Mouse (Mus musculus) megakaryocyte, adult 5-6 weeks (primary cell): Measurements from ENCODE around the gene Rnf186. TPM values are rescaled to one million over a fixed set of nuclear protein-coding genes. Genes with fewer than 3 reads are reported as not detected.
A peak's percentile ranks its signal among the peaks of the same experiment; 100 is the strongest.
"Not testable (repeated sequence)": the region's sequence is repeated elsewhere in the genome, so short reads cannot be mapped to it uniquely, and the experiment has no call there.

ENCODE experiments used
- ATAC-seq: 2 replicates; pipeline ENCODE4 v1.8.0; 2016; ENCODE audit warnings: mild to moderate bottlenecking, inconsistent platforms; ENCODE audit not compliant: poor library complexity, severe bottlenecking
- total RNA-seq, 2 experiments: library from RNA; stranded (forward) in 1 of 2; stranded (reverse) in 1 of 2; fragments of 153-499, 151-499 nt in 1 of 2; fragments of 221-1000, 200-1000 nt in 1 of 2; gene quantifications; 2 replicates each; pipeline versions ENCODE4 v1.2.3 to v1.2.4; 2015 to 2017

The Rnf186 gene
- total RNA-seq, 2 experiments from 2014 or later = not detected

- ATAC-seq = no peak
Observed at GRCm38 (mm10) chr4:138969736-138970135, 2.8 kb downstream of the Rnf186 start.

- no peak for ATAC-seq
Observed at GRCm38 (mm10) chr4:138971371-138971770, 4.5 kb downstream of the Rnf186 start.

- ATAC-seq = peak; percentile 62
Observed at GRCm38 (mm10) chr4:138972139-138972826, 5.4 kb downstream of the Rnf186 start.

- peak; percentile 74 for ATAC-seq
Observed at GRCm38 (mm10) chr4:138972827-138973718, 6.2 kb downstream of the Rnf186 start, which contains the start of gene Tmco4. Gene Tmco4, plus strand, starts transcription at chr4:138972888.

GRCm38 (mm10) chr4:138973719-138974115 is 6.8 kb downstream of the Rnf186 start:
- ATAC-seq = no peak

- not testable (repeated sequence) for ATAC-seq
Observed at GRCm38 (mm10) chr4:138974540-138974939, 7.6 kb downstream of the Rnf186 start.

GRCm38 (mm10) chr4:138975194-138975593 is 8.3 kb downstream of the Rnf186 start:
- ATAC-seq = no peak

- no peak for ATAC-seq
Observed at GRCm38 (mm10) chr4:138976046-138976445, 9.1 kb downstream of the Rnf186 start.

- ATAC-seq = no peak
Observed at GRCm38 (mm10) chr4:138980021-138980420, 13.1 kb downstream of the Rnf186 start.

GRCm38 (mm10) chr4:138980771-138981420 is 14.0 kb downstream of the Rnf186 start:
- no peak for ATAC-seq

GRCm38 (mm10) chr4:138983422-138983821 is 16.5 kb downstream of the Rnf186 start:
- no peak for ATAC-seq

GRCm38 (mm10) chr4:138984744-138985143 is 17.8 kb downstream of the Rnf186 start:
- ATAC-seq = no peak

GRCm38 (mm10) chr4:138986280-138986679 is 19.4 kb downstream of the Rnf186 start:
- no peak for ATAC-seq

GRCm38 (mm10) chr4:138994389-138994788 is 27.5 kb downstream of the Rnf186 start:
- no peak for ATAC-seq

GRCm38 (mm10) chr4:138996410-138996809 is 29.5 kb downstream of the Rnf186 start:
- ATAC-seq = no peak

GRCm38 (mm10) chr4:138997121-138997520 is 30.2 kb downstream of the Rnf186 start:
- ATAC-seq = no peak

GRCm38 (mm10) chr4:138998611-138999010 is 31.7 kb downstream of the Rnf186 start:
- ATAC-seq = no peak

- ATAC-seq = no peak
Observed at GRCm38 (mm10) chr4:139001026-139001425, 34.1 kb downstream of the Rnf186 start.

- no peak for ATAC-seq
Observed at GRCm38 (mm10) chr4:139001433-139001832, 34.5 kb downstream of the Rnf186 start.

GRCm38 (mm10) chr4:139004067-139004466 is 37.2 kb downstream of the Rnf186 start:
- ATAC-seq = no peak

GRCm38 (mm10) chr4:139005214-139005613 is 38.3 kb downstream of the Rnf186 start:
- no peak for ATAC-seq
